Comparison of ENCODE assay signal across 1 mouse cellular context in the genomic region with DNA sequence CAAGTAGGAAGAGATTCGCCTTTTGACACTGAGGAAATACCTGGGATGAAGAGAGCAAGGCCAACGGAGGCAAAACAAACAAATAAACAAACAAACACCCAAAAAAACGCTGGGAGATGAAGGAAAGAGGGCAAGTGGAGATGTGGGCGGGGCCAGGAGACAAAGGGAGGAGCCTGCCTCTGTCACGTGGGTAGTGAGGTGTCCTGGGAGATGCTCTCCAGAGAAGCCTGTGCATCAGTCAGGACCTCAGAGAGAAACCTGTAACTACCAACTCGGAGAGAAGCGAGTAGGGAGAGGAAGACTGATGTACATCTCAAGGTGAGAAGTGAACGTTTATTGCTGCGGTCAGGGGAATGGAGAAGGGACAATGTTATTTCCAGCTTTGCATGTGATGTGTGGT.
TF ChIP-seq lines count a peak whose summit lies in the region.

Plb1 (plus strand) TSS at position 235 of the 400 bp plus-strand sequence.

TF ChIP-seq in MEL, 35 proteins besides CTCF, POLR2A, EP300 and RAD21 (continued from another document):
- TF ChIP-seq USF2 (IDR thresholded peaks at IDR 0.05; ENCODE audit: borderline replicate concordance in 1 of 2, insufficient read depth in 1 of 2, low read depth in 1 of 2, low read length in 2 of 2) (0 out of 4 replicates have a peak, but pooled peaks of 1 of the 2 experiments have one; percentile 3), USF1 (IDR thresholded peaks at IDR 0.05; ENCODE audit: low read depth, low read length) (peak; percentile 68)
